Mouse (Mus musculus) layer of hippocampus, postnatal 36 days (tissue): ENCODE data around the gene Ammecr1. TPM values are rescaled to one million over a fixed set of nuclear protein-coding genes. Genes with fewer than 3 reads are reported as not detected.

Experiments used
- DNase-seq, 2 experiments: peaks; one replicate each; pipeline ENCODE4 v3.0.0; 2022
- total RNA-seq, 2 experiments: library from RNA; stranded (reverse); gene quantifications; 2 replicates each; pipeline ENCODE4 v1.2.3; 2021

Ammecr1 gene
- total RNA-seq, 2 experiments from 2014 or later: 1.6 to 1.9 TPM

- DNase-seq: no peak
These were observed 52.3 kb downstream of the Ammecr1 start for GRCm38 (mm10) chrX:142914208-142914607.

GRCm38 (mm10) chrX:142903854-142904253 lies 62.7 kb downstream of the Ammecr1 start:
- no peak for DNase-seq

- no peak for DNase-seq
These were observed 63.9 kb downstream of the Ammecr1 start for GRCm38 (mm10) chrX:142902599-142902998.

GRCm38 (mm10) chrX:142901915-142902314 lies 64.6 kb downstream of the Ammecr1 start:
- DNase-seq: no peak

- no peak for DNase-seq
These were observed 68.1 kb downstream of the Ammecr1 start for GRCm38 (mm10) chrX:142898295-142898887.

GRCm38 (mm10) chrX:142897477-142898000 lies 69.0 kb downstream of the Ammecr1 start:
- DNase-seq: no peak

- DNase-seq: no peak
These were observed 71.2 kb downstream of the Ammecr1 start for GRCm38 (mm10) chrX:142895316-142895715.

- DNase-seq: no peak
These were observed 80.6 kb downstream of the Ammecr1 start for GRCm38 (mm10) chrX:142885962-142886361.

- DNase-seq: no peak
These were observed 82.9 kb downstream of the Ammecr1 start for GRCm38 (mm10) chrX:142883593-142883992.

GRCm38 (mm10) chrX:142882255-142882654 lies 84.3 kb downstream of the Ammecr1 start:
- no peak for DNase-seq

GRCm38 (mm10) chrX:142869844-142870243 lies 96.7 kb downstream of the Ammecr1 start:
- DNase-seq: no peak

GRCm38 (mm10) chrX:142848032-142848431 lies 118.5 kb downstream of the Ammecr1 start:
- no peak for DNase-seq

GRCm38 (mm10) chrX:142846266-142846665 lies 120.3 kb downstream of the Ammecr1 start:
- DNase-seq: no peak

GRCm38 (mm10) chrX:142841916-142842315 lies 124.6 kb downstream of the Ammecr1 start:
- DNase-seq: no peak

GRCm38 (mm10) chrX:142839411-142839810 lies 127.1 kb downstream of the Ammecr1 start:
- no peak for DNase-seq

GRCm38 (mm10) chrX:142838841-142839240 lies 127.7 kb downstream of the Ammecr1 start:
- no peak for DNase-seq

- DNase-seq: no peak
These were observed 129.2 kb downstream of the Ammecr1 start for GRCm38 (mm10) chrX:142837316-142837715.

GRCm38 (mm10) chrX:142836399-142836798 lies 130.1 kb downstream of the Ammecr1 start:
- no peak for DNase-seq

- no peak for DNase-seq
These were observed 131.7 kb downstream of the Ammecr1 start for GRCm38 (mm10) chrX:142834807-142835206.

- no peak for DNase-seq
These were observed 133.2 kb downstream of the Ammecr1 start for GRCm38 (mm10) chrX:142833164-142833796.

- DNase-seq: no peak
These were observed 134.3 kb downstream of the Ammecr1 start for GRCm38 (mm10) chrX:142832221-142832620.

GRCm38 (mm10) chrX:142830572-142830971 lies 136.0 kb downstream of the Ammecr1 start:
- DNase-seq: no peak

- DNase-seq: no peak
These were observed 136.6 kb downstream of the Ammecr1 start for GRCm38 (mm10) chrX:142829866-142830470.

GRCm38 (mm10) chrX:142829267-142829666 lies 137.3 kb downstream of the Ammecr1 start:
- DNase-seq: no peak
